Mouse (Mus musculus) left cerebral cortex, postnatal 36 days (tissue): ENCODE measurements around the gene Ttf2. TPM values are rescaled to one million over a fixed set of nuclear protein-coding genes. Genes with fewer than 3 reads are reported as not detected.

Experiments
- DNase-seq, 2 experiments: peaks; one replicate each; pipeline ENCODE4 v3.0.0; 2021 to 2022; ENCODE audit warnings: low spot score in 2 of 2, mixed read lengths in 1 of 2
- intact Hi-C: fragments of 180-260 bp; cut with DNase I; formaldehyde crosslinking; loops from one replicate; pipeline ENCODE4 v1.15.1; 2025
- total RNA-seq, 2 experiments: library from RNA; stranded (reverse); gene quantifications; 2 replicates each; pipeline ENCODE4 v1.2.3; 2021

The Ttf2 gene
- total RNA-seq, 2 experiments from 2014 or later: 1.4 TPM

DNA sequence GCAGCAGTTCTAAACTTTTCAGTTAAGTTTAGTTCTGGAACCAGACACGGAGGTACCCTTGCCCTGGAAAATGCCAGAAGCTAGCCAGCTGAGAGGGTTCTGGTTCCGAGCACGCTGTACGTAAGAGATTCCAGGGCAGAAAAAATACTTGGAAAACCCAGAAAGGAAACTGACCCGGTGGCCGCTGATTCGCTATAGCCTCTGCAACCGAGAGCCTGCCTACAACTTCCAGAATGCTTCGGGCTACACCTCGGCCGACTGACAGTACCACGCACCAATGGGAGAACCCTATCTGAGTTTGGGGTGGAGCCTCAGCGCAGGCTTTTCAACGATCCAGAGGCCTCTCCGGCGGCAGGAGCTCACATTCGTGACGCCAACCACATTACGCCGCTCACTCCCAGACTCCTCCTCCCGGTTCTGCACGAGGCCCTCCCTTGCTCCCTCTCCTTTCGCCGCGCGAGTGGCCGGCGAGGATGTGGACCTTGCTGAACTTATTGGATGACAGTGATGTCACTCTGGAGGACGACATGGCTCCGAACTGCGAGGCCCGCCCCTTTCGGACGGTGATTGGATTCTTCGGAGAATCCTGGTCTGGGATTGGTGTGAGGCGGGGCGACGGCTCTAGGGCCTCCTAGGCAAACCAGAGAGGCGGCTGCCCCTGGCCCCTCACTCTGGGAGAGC is 47.5 kb downstream of the Ttf2 start, which contains the start of gene Trim45:
Trim45 (plus strand) TSS at position 378 of the 681 bp plus-strand sequence.
- intact Hi-C loops: no loop called here

DNA sequence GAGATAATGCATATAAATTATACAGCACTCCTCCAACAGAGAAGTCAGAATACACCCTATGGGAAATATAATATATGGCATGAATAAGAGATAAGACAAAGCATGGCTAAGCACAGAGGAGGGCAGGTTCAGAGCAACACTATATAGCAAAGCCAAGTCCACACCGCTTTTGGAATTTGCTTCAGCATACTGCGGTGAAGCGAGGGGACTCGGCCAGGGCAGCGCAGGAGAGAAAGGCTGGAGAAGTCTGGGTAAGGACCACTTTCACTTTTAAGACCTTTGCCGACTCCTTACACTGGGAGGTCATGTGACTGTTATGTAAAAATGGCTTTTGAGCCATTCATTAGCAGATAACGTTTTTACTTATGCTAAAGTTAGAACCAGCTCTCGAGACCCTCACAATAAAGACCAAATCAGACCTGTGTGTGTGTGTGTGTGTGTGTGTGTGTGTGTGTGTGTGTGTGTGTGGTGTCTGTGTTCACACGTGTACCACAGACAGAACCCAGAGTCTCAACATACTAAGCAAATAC is 48.8 kb downstream of the Ttf2 start:
- DNase-seq: no peak
- intact Hi-C loops: no loop called here

More for the DNA sequence above, 47.5 kb downstream of the Ttf2 start, which contains the start of gene Trim45:
- peak; percentile 99 for DNase-seq

GRCm38 (mm10) chr3:100916844-100917243 is 52.6 kb downstream of the Ttf2 start:
- no peak for DNase-seq
- intact Hi-C loops: no loop called here

GRCm38 (mm10) chr3:100911498-100912213 is 57.8 kb downstream of the Ttf2 start:
- DNase-seq: no peak
- intact Hi-C loops: loop anchor here (5.0 kb wide), 1 partner anchor 144 kb away; no protein-coding TSS in a partner anchor

- no peak for DNase-seq
- intact Hi-C loops: loop anchor here (5.0 kb wide), 1 partner anchor 144 kb away; no protein-coding TSS in a partner anchor
Observed at GRCm38 (mm10) chr3:100911026-100911425, 58.4 kb downstream of the Ttf2 start.

- DNase-seq: no peak
- intact Hi-C loops: loop anchor here (5.0 kb wide), 1 partner anchor 143 kb away; no protein-coding TSS in a partner anchor
Observed at GRCm38 (mm10) chr3:100910621-100911020, 58.8 kb downstream of the Ttf2 start.

DNA sequence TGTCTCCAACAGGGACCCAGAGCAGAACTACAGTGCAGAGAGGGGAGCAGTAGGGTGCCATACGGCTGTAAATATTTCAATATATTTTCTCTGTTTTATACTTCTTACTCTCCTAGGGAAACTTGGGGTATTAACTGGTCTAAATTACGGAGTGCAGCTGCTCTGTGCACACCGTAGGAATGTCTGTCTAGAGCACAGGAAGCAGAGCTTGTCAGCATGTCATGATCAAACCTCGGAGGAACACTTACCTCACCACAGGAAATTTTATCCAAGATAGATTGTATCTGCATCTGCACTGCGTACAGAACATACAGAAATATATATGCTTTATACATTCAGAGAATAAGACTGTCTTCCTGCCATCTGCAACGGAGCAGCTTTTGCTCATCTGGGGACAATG is 60.9 kb downstream of the Ttf2 start:
- intact Hi-C loops: no loop called here
- DNase-seq: no peak

DNA sequence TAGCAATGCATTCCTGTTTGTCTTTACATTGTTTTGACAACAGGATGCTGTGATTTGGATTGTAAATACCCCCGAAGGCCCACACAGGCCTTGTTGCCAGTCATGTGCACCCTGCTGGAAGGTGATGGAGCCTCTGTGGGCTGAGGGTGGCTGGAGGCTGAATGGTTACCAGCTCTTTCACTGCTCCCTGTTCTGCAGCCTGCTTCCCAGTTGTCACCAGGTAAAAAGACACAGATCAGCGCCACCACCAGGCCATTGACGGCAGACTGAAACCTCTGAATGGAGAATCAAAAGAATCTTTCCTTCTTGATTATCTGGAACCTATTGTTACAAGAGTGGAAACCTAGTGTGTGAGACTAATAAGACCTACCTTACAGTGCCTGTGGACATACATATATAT is 62.5 kb downstream of the Ttf2 start:
- intact Hi-C loops: no loop called here
- DNase-seq: no peak

DNA sequence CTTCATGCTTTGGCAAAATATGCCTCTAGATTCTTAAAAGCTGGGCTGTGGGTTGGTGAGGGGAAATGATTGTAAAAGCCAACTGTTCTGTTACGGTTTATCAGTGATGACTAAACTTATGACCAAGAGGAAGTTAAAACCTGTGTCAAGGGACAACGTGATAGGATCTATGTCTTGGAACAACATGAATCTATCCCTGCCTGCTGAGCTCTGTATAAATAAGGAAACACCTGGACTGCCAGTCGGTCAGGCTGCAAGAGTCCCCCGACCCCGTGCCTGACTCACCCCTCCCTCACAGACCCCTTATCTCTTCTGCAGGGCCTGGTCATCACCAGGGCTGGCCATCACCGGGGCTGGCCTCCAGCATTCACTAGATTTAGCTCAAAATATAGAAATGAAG is 63.3 kb downstream of the Ttf2 start:
- intact Hi-C loops: no loop called here
- DNase-seq: no peak

- DNase-seq: no peak
- intact Hi-C loops: no loop called here
Observed at GRCm38 (mm10) chr3:100895500-100895899, 74.0 kb downstream of the Ttf2 start.

DNA sequence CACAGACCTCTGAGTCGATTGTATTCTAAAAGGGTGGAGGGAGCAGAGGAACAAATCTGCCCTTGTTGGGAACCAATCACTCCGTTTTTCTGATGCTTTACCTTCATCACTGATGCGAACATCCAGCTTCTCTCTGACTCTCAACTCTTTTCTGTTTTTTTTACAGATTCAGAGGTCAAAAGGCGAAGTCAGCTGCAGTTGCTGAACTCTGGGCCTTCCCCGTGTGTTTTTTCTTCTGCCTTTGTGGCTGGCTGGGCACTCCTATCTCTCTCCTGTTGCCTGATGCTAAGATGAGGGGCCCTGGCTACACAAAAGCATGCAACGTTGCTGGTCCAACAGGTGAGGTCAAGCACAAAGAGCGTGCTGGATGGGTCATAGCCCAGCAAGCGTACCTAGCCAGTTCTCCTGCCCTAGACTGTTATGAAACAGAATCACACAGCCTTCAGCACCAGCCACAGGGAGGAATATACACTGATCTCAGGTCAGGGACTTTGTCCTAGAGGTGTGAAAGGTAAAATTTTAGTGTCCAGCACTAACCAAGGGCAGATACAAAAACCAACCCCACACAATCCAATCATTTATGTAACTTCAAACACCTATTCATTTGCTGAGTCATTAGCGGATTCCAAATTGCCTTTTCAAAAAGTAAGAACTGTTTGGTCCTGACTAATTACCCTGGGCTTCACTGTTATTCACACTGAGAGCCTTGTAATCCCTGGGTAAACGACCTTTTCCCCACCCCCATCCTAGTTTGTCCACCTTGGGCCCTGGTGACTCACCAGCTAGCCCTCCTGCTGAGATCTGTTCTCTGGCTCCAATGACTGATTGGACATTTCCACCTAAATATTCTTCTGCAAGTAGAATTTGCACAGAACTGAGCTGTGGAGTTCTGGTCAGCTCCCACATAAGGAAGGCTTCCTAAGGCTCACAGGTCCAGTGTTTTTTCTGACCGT is 76.8 kb downstream of the Ttf2 start:
- no peak for DNase-seq

GRCm38 (mm10) chr3:100890406-100890805 is 79.1 kb downstream of the Ttf2 start:
- DNase-seq: no peak
- intact Hi-C loops: no loop called here

More for the DNA sequence above, 76.8 kb downstream of the Ttf2 start:
- intact Hi-C loops: no loop called here

GRCm38 (mm10) chr3:100889234-100889633 is 80.2 kb downstream of the Ttf2 start:
- no peak for DNase-seq
- intact Hi-C loops: no loop called here

Other genes starting within 250 kb of the Ttf2 start
- gene Vtcn1, start 144.2 kb downstream of the Ttf2 start, total RNA-seq: under 1 TPM; 0.29 to 0.32 TPM
- gene Trim45, start 47.5 kb downstream of the Ttf2 start, total RNA-seq: 10 to 100 TPM in 1 of 2 experiments, 1 to 10 TPM in 1; 9.3 to 11.6 TPM
- gene Cd101, start 59.9 kb upstream of the Ttf2 start, total RNA-seq: under 1 TPM; 0.27 to 0.86 TPM
- 10 to 100 TPM; 36.9 to 41.2 TPM for gene Ptgfrn, start 140.6 kb upstream of the Ttf2 start, total RNA-seq